Comparison of ENCODE assay signal across 12 mouse cellular contexts in the genomic region with DNA sequence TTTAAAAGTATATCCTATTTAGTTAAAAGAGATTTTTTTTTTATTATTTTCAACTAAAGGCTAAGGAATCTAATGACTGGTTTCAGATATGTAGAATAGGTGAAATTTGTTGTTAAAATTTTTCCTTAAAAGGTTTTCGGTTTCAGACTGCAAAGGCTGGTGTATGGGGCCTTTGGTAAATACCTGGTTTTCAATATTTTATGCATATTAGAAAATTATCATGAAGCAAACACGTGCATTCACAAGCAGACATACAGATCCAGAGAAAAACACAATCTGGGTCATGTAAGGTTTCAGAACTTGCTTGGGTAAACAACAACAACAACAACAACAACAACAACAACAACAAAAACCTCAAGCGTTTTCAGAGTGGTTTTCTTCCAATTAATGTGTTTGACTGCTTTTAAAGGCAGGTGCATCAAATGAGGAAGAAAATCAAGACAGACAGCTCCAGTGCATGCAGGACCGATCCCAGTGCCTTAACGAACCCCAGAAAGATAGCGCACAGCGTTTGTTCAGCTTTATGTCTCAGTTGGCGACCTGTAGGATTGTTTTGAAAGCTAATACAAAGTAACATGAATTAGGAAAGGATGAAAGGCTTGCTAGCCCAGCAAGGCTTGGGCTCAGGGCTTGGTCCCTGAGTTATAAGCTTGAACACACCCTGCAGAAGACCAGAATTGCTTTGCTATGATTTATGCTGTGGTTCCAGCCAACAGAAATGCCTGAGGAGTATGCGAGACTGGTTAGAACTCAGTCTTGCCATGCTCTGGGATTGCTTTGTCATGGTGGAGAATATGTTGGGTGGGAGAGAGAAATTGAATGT.
DNase-seq lines count a peak whose midpoint lies in the region; ATAC-seq and TF ChIP-seq lines count a peak whose summit lies in the region.
"Had no signal": no experiment of that assay in that cellular context is flagged by ENCODE, and none has a peak within 500 bp of the region (broad histone marks: within the 10 kb centered on the region; RNA-seq: fewer than 3 reads in every experiment).

No protein-coding gene starts in this region.

- H3K36me3 ChIP-seq in CH12.LX (replicated peaks in 1 of 2; ENCODE audit: control insufficient read depth in 1 of 2, insufficient read depth in 1 of 2, low read length in 1 of 2): no peaks in the 10 kb centered on the region
- no peaks in the 10 kb centered on the region for H3K36me3 ChIP-seq in midbrain, embryonic 13.5 days
- H3K36me3 ChIP-seq: heart, embryonic 10.5 days; limb, embryonic 15.5 days; lung, embryonic 15.5 days; neural tube, embryonic 12.5 days; stomach, embryonic 15.5 days had no signal

- peaks cover 0 to 7% of the 10 kb centered on the region in 2 experiments; a peak in 1 of 4 replicates for H3K4me1 ChIP-seq in CH12.LX (ENCODE audit: control insufficient read depth in 1 of 2, insufficient read depth in 2 of 2)
- H3K4me1 ChIP-seq in midbrain, embryonic 13.5 days (replicated peaks): peaks cover 9% of the 10 kb centered on the region
- H3K4me1 ChIP-seq: heart, embryonic 10.5 days; limb, embryonic 15.5 days; lung, embryonic 15.5 days; stomach, embryonic 15.5 days had no signal

- no peaks in the 10 kb centered on the region for H3K27me3 ChIP-seq in CH12.LX (replicated peaks)
- H3K27me3 ChIP-seq in midbrain, embryonic 13.5 days: no peaks in the 10 kb centered on the region
- H3K27me3 ChIP-seq: limb, embryonic 15.5 days; lung, embryonic 15.5 days; neural tube, embryonic 12.5 days; stomach, embryonic 15.5 days had no signal

- no peak for TF ChIP-seq CTCF in CH12.LX (conservative IDR thresholded peaks at IDR 0.05 in 1 of 2, IDR thresholded peaks at IDR 0.05 in 1 of 2; ENCODE audit: low read depth in 2 of 2, low read length in 2 of 2)

- TF ChIP-seq POLR2A in CH12.LX (IDR thresholded peaks at IDR 0.05; ENCODE audit: low read depth, low read length): no peak

- no peak for TF ChIP-seq EP300 in CH12.LX (IDR thresholded peaks at IDR 0.05; ENCODE audit: low read length)

- peak overlapping the region; percentile 14; the same call in 1 of the 2 replicates for H3K4me2 ChIP-seq in CH12.LX (ENCODE audit: insufficient read depth, low read depth, poor library complexity, severe bottlenecking)
- 0 out of 2 replicates have a peak overlapping the region, but pooled peaks have one; percentile 11 for H3K4me2 ChIP-seq in midbrain, embryonic 13.5 days (replicated peaks)
- H3K4me2 ChIP-seq: limb, embryonic 15.5 days; lung, embryonic 15.5 days; neural tube, embryonic 12.5 days; stomach, embryonic 15.5 days had no signal

- H3K4me3 ChIP-seq in CH12.LX (replicated peaks in 1 of 3; ENCODE audit: low read depth in 2 of 3, low read length in 2 of 3, poor library complexity in 1 of 3): no peak overlapping the region
- no peak overlapping the region for H3K4me3 ChIP-seq in midbrain, embryonic 13.5 days (replicated peaks)
- H3K4me3 ChIP-seq: heart, embryonic 10.5 days; limb, embryonic 15.5 days; lung, embryonic 15.5 days; neural tube, embryonic 12.5 days; stomach, embryonic 15.5 days had no signal

- H3K9me3 ChIP-seq in CH12.LX (replicated peaks; ENCODE audit: low read length): no peaks in the 10 kb centered on the region
- H3K9me3 ChIP-seq in midbrain, embryonic 13.5 days: no peaks in the 10 kb centered on the region
- H3K9me3 ChIP-seq: heart, embryonic 10.5 days; limb, embryonic 15.5 days; lung, embryonic 15.5 days; neural tube, embryonic 12.5 days; stomach, embryonic 15.5 days had no signal

- dilution Hi-C loops in CH12.LX (cut with MboI; ENCODE audit: extremely low pct_ligation_motif_present, extremely low pct_unique_long_range_greater_than_20kb, low sequenced_read_pairs): no loop called here

- no peak for TF ChIP-seq RAD21 in CH12.LX (IDR thresholded peaks at IDR 0.05; ENCODE audit: low read depth, low read length)

- 51% methylated on average over 9 of the region's 9 CpGs for WGBS in midbrain, embryonic 13.5 days

- H3K27ac ChIP-seq in CH12.LX (ENCODE audit: insufficient read depth, low read depth): no peak overlapping the region
- H3K27ac ChIP-seq in midbrain, embryonic 13.5 days: peak overlapping the region; percentile 67
- H3K27ac ChIP-seq: heart, embryonic 10.5 days; limb, embryonic 15.5 days; lung, embryonic 15.5 days; neural tube, embryonic 12.5 days; stomach, embryonic 15.5 days had no signal

- H3K79me2 ChIP-seq in CH12.LX (replicated peaks; ENCODE audit: control insufficient read depth, extremely low read depth, insufficient read depth, poor library complexity, severe bottlenecking): no peaks in the 10 kb centered on the region

- in situ Hi-C loops in CH12.LX (cut with MboI; ENCODE audit: low pct_ligation_motif_present, low pct_unique_long_range_greater_than_20kb, low sequenced_read_pairs): loop anchor here (10.0 to 25.0 kb wide), 3 partner anchors 778 to 1525 kb away; no protein-coding TSS in a partner anchor

- ATAC-seq in midbrain, embryonic 13.5 days: peak; percentile 73

- no peak for DNase-seq in CH12.LX (ENCODE audit: extremely low read depth)
- DNase-seq in Muller cell, postnatal 12 days (ENCODE audit: inconsistent ontology term): peak; percentile 24
- DNase-seq in forelimb bud, embryonic 11.5 days (ENCODE audit: low read depth, low spot score): peak; percentile 24
- DNase-seq in lung, postnatal 4 days: no peak
- DNase-seq in left cerebral cortex, adult 11 months (ENCODE audit: low spot score): no peak
- DNase-seq in adrenal gland, adult (ENCODE audit: inconsistent age in 2 of 2, low spot score in 1 of 2): no peak

- H3K9ac ChIP-seq in CH12.LX (ENCODE audit: insufficient read depth, low read depth): no peak overlapping the region
- no peak overlapping the region for H3K9ac ChIP-seq in midbrain, embryonic 13.5 days (replicated peaks)
- H3K9ac ChIP-seq: limb, embryonic 15.5 days; lung, embryonic 15.5 days; neural tube, embryonic 12.5 days; stomach, embryonic 15.5 days had no signal

TF ChIP-seq in CH12.LX, 34 proteins besides CTCF, POLR2A, EP300 and RAD21:
- TF ChIP-seq USF1 (IDR thresholded peaks at IDR 0.05; ENCODE audit: low read depth, low read length) (no peak), MXI1 (IDR thresholded peaks at IDR 0.05; ENCODE audit: low read depth, low read length) (no peak), JUND (conservative IDR thresholded peaks at IDR 0.05; ENCODE audit: low read depth, low read length) (no peak), TBP (conservative IDR thresholded peaks at IDR 0.05; ENCODE audit: low read depth, low read length) (no peak), E2F4 (IDR thresholded peaks at IDR 0.05; ENCODE audit: insufficient replicate concordance, low read depth, low read length) (no peak)

Comparison
In these comparisons a context has a peak if more than half of its experiments do, and no peak if none do; other contexts are left out.
1. DNase-seq: peak in Muller cell, postnatal 12 days (single experiment) and forelimb bud, embryonic 11.5 days (single experiment); none in CH12.LX (single experiment), lung, postnatal 4 days (0 of 2), left cerebral cortex, adult 11 months (single experiment) and adrenal gland, adult (0 of 2).